Comparison of ENCODE assay signal across 11 mouse cellular contexts in the genomic region with DNA sequence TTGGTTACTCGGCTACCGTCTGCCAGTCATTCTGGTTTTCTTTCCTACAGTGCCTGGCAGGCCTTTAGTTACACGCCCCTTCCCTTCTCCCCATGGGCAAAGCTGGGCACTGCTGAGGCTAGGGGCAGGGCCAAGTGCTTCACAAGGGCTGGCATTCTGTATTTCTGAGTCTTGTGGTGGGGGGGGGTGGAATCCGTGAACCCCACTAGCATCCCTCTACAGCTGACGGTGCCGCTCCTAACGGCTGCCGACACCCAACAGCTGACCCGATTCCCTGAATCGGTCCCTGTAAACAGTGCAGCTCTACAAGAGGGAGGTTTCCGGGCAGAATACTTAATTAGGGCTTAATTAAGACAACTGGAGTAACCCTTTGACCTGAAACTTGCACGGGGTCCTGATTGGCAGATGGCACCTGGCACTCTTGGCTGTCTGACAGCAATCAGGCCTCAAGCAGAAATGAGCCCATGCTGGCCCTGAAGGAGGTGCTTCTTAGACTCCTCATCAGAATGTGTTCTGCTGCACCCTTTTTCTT. TPM values are rescaled to one million over a fixed set of nuclear protein-coding genes. Genes with fewer than 3 reads are reported as not detected.
DNase-seq lines count a peak whose midpoint lies in the region; ATAC-seq lines count a peak whose summit lies in the region.
"Had no signal": no experiment of that assay in that cellular context is flagged by ENCODE, and none has a peak within 500 bp of the region (broad histone marks: within the 10 kb centered on the region; RNA-seq: fewer than 3 reads in every experiment).

No protein-coding gene starts in this region.

- no peak overlapping the region for H3K27ac ChIP-seq in hindbrain, embryonic 12.5 days
- no peak overlapping the region for H3K27ac ChIP-seq in hindbrain, embryonic 11.5 days (ENCODE audit: low read depth, low read length)
- H3K27ac ChIP-seq in forebrain, embryonic 13.5 days = peak overlapping the region; percentile 44
- H3K27ac ChIP-seq in liver, embryonic 11.5 days (ENCODE audit: low read depth, low read length) = no peak overlapping the region

- H3K36me3 ChIP-seq in hindbrain, embryonic 12.5 days = no peaks in the 10 kb centered on the region
- H3K36me3 ChIP-seq in hindbrain, embryonic 11.5 days (ENCODE audit: control insufficient read depth, insufficient read depth, low read length) = no peaks in the 10 kb centered on the region
- no peaks in the 10 kb centered on the region for H3K36me3 ChIP-seq in forebrain, embryonic 13.5 days (ENCODE audit: poor library complexity, severe bottlenecking)
- no peaks in the 10 kb centered on the region for H3K36me3 ChIP-seq in liver, embryonic 11.5 days (ENCODE audit: control insufficient read depth, insufficient read depth, low read length)

- 59% methylated on average over 12 of the region's 12 CpGs for WGBS in hindbrain, embryonic 12.5 days
- WGBS in hindbrain, embryonic 11.5 days = 80% methylated on average over 12 of the region's 12 CpGs
- WGBS in forebrain, embryonic 13.5 days = 12% methylated on average over 12 of the region's 12 CpGs
- WGBS in liver, embryonic 11.5 days = 84% methylated on average over 12 of the region's 12 CpGs

- DNase-seq in hindbrain, embryonic 11.5 days (ENCODE audit: low spot score) = no peak
- DNase-seq in layer of hippocampus, adult 9-11 months = peak; percentile 53
- DNase-seq in retina, postnatal 7 days (ENCODE audit: low read depth, low spot score) = peak; percentile 28
- DNase-seq in liver, embryonic 11.5 days (ENCODE audit: low spot score) = no peak
- DNase-seq in testis, postnatal 10 days (ENCODE audit: low spot score) = no peak
- no peak for DNase-seq in kidney, postnatal 36 days
- DNase-seq: kidney, adult 9 months; lung, postnatal 10 days had no signal

- H3K4me2 ChIP-seq in hindbrain, embryonic 12.5 days (replicated peaks) = no peak overlapping the region
- H3K4me2 ChIP-seq in hindbrain, embryonic 11.5 days (replicated peaks; ENCODE audit: low read depth, low read length) = no peak overlapping the region
- peak overlapping the region; percentile 35; the same call in 1 of the 2 replicates for H3K4me2 ChIP-seq in forebrain, embryonic 13.5 days
- H3K4me2 ChIP-seq in liver, embryonic 11.5 days = no peak overlapping the region
- H3K4me2 ChIP-seq: heart, embryonic 11.5 days had no signal

- H3K9me3 ChIP-seq in hindbrain, embryonic 12.5 days (replicated peaks) = no peaks in the 10 kb centered on the region
- H3K9me3 ChIP-seq in hindbrain, embryonic 11.5 days (ENCODE audit: control insufficient read depth, low read length) = no peaks in the 10 kb centered on the region
- no peaks in the 10 kb centered on the region for H3K9me3 ChIP-seq in forebrain, embryonic 13.5 days (replicated peaks)
- H3K9me3 ChIP-seq in liver, embryonic 11.5 days (ENCODE audit: control insufficient read depth, low read length) = no peaks in the 10 kb centered on the region

- peak; percentile 56; the same call in 1 of the 2 replicates for ATAC-seq in hindbrain, embryonic 12.5 days (ENCODE audit: low FRiP score)
- no peak for ATAC-seq in hindbrain, embryonic 11.5 days (ENCODE audit: low FRiP score)
- peak; percentile 82 for ATAC-seq in forebrain, embryonic 13.5 days
- no peak for ATAC-seq in liver, embryonic 11.5 days (replicated peaks; ENCODE audit: low FRiP score)

- H3K4me3 ChIP-seq in hindbrain, embryonic 12.5 days = no peak overlapping the region
- H3K4me3 ChIP-seq in hindbrain, embryonic 11.5 days (ENCODE audit: low read depth, low read length) = no peak overlapping the region
- H3K4me3 ChIP-seq in forebrain, embryonic 13.5 days = no peak overlapping the region
- no peak overlapping the region for H3K4me3 ChIP-seq in liver, embryonic 11.5 days (ENCODE audit: low read depth, low read length)

- peaks cover 13% of the 10 kb centered on the region for H3K4me1 ChIP-seq in hindbrain, embryonic 12.5 days
- H3K4me1 ChIP-seq in hindbrain, embryonic 11.5 days (replicated peaks; ENCODE audit: control insufficient read depth, insufficient read depth, low read length) = no peaks in the 10 kb centered on the region
- peaks cover 19% of the 10 kb centered on the region for H3K4me1 ChIP-seq in forebrain, embryonic 13.5 days
- H3K4me1 ChIP-seq in liver, embryonic 11.5 days (replicated peaks; ENCODE audit: control insufficient read depth, insufficient read depth, low read length) = peaks cover 10% of the 10 kb centered on the region

- no peak overlapping the region for H3K9ac ChIP-seq in hindbrain, embryonic 12.5 days
- H3K9ac ChIP-seq in hindbrain, embryonic 11.5 days (ENCODE audit: low read depth, low read length) = no peak overlapping the region
- H3K9ac ChIP-seq in forebrain, embryonic 13.5 days = no peak overlapping the region
- H3K9ac ChIP-seq in liver, embryonic 11.5 days (ENCODE audit: low read depth, low read length) = no peak overlapping the region

- no peaks in the 10 kb centered on the region for H3K27me3 ChIP-seq in hindbrain, embryonic 12.5 days
- no peaks in the 10 kb centered on the region for H3K27me3 ChIP-seq in hindbrain, embryonic 11.5 days (ENCODE audit: control insufficient read depth, insufficient read depth, low read length)
- H3K27me3 ChIP-seq in forebrain, embryonic 13.5 days = no peaks in the 10 kb centered on the region
- H3K27me3 ChIP-seq in liver, embryonic 11.5 days (replicated peaks; ENCODE audit: control insufficient read depth, insufficient read depth, low read length) = no peaks in the 10 kb centered on the region

RNA-seq across cellular contexts. Expression of a gene that starts 24.2 kb away (rescaled TPM):
- polyA plus RNA-seq in hindbrain, embryonic 12.5 days (2016; fragmentation: Nextera tagmentation; extraction: Ambion mirVana) = 2.0 and 2.5 TPM in 2 replicates
- 1.6 and 1.9 TPM in 2 replicates for polyA plus RNA-seq in hindbrain, embryonic 11.5 days (2014; fragmentation: Nextera tagmentation; extraction: Ambion mirVana)
- polyA plus RNA-seq in forebrain, embryonic 13.5 days (2015; fragmentation: Nextera tagmentation; extraction: Ambion mirVana) = 0.73 and 0.98 TPM in 2 replicates
- polyA plus RNA-seq in liver, embryonic 11.5 days (2014; fragmentation: Nextera tagmentation; extraction: Ambion mirVana) = 0.77 and 1.3 TPM in 2 replicates

Comparison
In these comparisons a context has a peak if more than half of its experiments do, and no peak if none do; other contexts are left out.
1. ATAC-seq: peak in hindbrain, embryonic 12.5 days (single experiment) and forebrain, embryonic 13.5 days (single experiment); none in hindbrain, embryonic 11.5 days (single experiment) and liver, embryonic 11.5 days (single experiment).
2. DNase-seq: peak in layer of hippocampus, adult 9-11 months (single experiment) and retina, postnatal 7 days (single experiment); none in hindbrain, embryonic 11.5 days (single experiment), liver, embryonic 11.5 days (single experiment), testis, postnatal 10 days (single experiment) and kidney, postnatal 36 days (0 of 2).